Mouse (Mus musculus): Measurements from ENCODE around the gene Cd3d.

DNA sequence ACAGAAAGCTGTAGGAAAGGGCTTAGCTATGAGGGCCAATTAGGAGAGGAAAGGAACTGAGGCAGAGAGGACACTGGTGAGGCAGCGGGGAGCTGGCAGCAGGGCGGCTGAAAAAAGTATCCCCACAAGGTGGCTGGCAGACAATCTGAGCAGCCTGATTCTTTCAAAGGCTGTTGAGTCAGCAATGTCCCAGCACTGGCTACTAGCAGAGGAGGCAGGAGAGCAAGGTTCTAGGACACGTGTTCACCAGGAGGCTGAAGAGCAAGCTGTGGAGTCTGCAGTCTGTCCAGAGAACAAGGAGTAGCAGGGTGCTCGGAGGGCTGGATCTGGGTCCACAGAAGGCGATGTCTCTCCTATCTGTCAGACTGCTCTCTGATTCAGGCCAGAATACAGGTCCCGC lies 17.6 kb downstream of the Cd3d start:
- no peak for TF ChIP-seq CTCF (IDR thresholded peaks at IDR 0.05; ENCODE audit: low read depth)
- TF ChIP-seq EP300 (IDR thresholded peaks at IDR 0.05; ENCODE audit: low read depth): no peak
